Mouse (Mus musculus): ENCODE results near the gene Ebf1. TPM values are rescaled to one million over a fixed set of nuclear protein-coding genes. Genes with fewer than 3 reads are reported as not detected.

Ebf1 gene
- total and polyA plus RNA-seq, 2 experiments from 2014 or later, result 8.1 to 10.4 TPM

DNA sequence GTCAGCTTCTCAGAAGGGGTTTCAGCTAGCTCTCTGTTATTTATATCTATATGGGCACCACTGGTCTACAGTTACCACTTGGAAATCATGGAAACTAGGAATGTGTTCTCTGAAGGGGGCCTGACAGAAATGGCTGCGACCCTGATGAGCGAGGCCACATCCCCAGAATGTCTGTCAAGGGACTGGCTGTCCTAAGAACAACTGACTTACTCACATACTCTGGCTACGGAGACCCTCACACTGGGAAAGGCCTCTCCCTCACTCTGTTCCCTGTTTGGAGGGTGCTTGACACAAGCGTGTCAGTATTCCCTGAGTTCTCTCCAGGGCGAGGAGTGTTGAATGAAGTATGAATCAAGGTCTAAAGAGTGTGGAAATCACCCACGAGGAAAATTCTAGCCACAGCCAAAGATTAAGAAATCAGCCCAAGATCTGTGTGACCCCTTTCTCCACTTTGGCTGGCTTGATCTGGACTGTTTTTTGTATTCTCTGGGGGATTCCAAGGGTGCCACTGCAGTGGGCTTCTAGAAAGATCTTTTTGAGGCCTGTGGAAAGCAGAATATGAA lies 40.8 kb downstream of the Ebf1 start:
- Histone ChIP-seq H3K4me2 (ENCODE audit: low read depth, low read length) (no peak overlapping the region), H3K27ac (ENCODE audit: low read depth) (no peak overlapping the region), H3K27me3 (ENCODE audit: control insufficient read depth, insufficient read depth, low read length) (no peaks in the 10 kb centered on the region), H3K36me3 (replicated peaks; ENCODE audit: control insufficient read depth, insufficient read depth, low read length) (no peaks in the 10 kb centered on the region), H3K9ac (replicated peaks; ENCODE audit: low read depth, low read length) (no peak overlapping the region), H3K4me1 (ENCODE audit: control insufficient read depth, insufficient read depth) (no peaks in the 10 kb centered on the region), H3K9me3 (replicated peaks; ENCODE audit: control insufficient read depth, low read length) (no peaks in the 10 kb centered on the region), H3K4me3 (ENCODE audit: low read depth, low read length) (no peak overlapping the region)
- no peak for ATAC-seq (ENCODE audit: insufficient read depth, low read depth)
- TF ChIP-seq EP300 (IDR thresholded peaks at IDR 0.05; ENCODE audit: low read depth), result no peak
- no peak for TF ChIP-seq CTCF (IDR thresholded peaks at IDR 0.05; ENCODE audit: low read depth)
- WGBS, result 33% methylated on average over 6 of the region's 6 CpGs
- DNase-seq (ENCODE audit: low spot score), result no peak

DNA sequence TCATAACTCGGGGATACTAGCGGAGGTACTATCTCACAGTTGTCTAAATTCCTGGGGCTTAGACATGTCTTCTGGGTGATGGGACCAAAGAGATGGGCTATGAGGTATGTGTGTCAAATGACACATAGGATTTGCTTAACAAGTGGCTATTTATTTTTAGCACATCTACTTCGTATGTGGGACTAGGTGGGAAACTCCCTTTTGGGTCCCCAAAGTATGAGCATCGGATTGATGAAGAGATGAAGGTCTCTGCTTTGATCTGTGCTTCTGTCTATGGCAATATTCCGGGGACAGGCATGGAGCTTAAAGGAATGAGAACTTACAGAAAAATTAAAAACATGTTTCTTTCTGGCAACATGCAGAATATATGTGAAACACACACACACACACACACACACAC lies 44.8 kb downstream of the Ebf1 start:
- TF ChIP-seq EP300 (IDR thresholded peaks at IDR 0.05; ENCODE audit: low read depth), result no peak
- TF ChIP-seq CTCF (IDR thresholded peaks at IDR 0.05; ENCODE audit: low read depth), result no peak
- Histone ChIP-seq H3K9ac (replicated peaks; ENCODE audit: low read depth, low read length) (no peak overlapping the region), H3K9me3 (replicated peaks; ENCODE audit: control insufficient read depth, low read length) (no peaks in the 10 kb centered on the region), H3K36me3 (replicated peaks; ENCODE audit: control insufficient read depth, insufficient read depth, low read length) (no peaks in the 10 kb centered on the region), H3K4me1 (ENCODE audit: control insufficient read depth, insufficient read depth) (no peaks in the 10 kb centered on the region), H3K27ac (ENCODE audit: low read depth) (no peak overlapping the region), H3K4me2 (ENCODE audit: low read depth, low read length) (no peak overlapping the region), H3K27me3 (ENCODE audit: control insufficient read depth, insufficient read depth, low read length) (no peaks in the 10 kb centered on the region), H3K4me3 (ENCODE audit: low read depth, low read length) (no peak overlapping the region)
- DNase-seq (ENCODE audit: low spot score) (no peak), ATAC-seq (ENCODE audit: insufficient read depth, low read depth) (no peak)
- 67% methylated on average over 5 of the region's 5 CpGs for WGBS

DNA sequence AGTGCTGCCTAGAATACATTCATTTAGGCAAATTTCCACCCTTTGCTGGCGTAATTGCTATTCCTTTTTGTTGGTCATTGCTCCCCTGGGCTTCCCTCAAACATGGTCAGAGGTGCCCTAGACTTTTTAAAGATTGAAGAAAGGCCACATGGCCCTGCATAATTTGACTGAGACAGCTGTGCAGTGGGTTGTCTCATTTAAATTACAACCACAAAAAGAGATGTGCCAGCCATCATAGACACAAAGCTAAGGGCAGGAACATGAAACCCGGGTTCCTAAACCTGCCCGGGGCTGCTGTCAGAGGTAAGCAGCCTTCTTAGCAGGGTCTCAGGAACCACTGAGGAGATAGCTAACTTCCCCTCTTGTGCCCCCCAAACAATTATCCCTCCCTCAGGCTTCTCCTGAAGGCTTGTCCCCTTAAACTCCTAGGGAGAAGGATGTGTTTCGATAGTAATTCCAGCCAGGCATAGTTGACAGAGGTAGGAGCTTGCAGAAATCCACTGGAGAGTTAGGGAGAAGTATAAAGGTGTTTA lies 46.6 kb downstream of the Ebf1 start:
- Histone ChIP-seq H3K4me3 (ENCODE audit: low read depth, low read length) (no peak overlapping the region), H3K4me2 (ENCODE audit: low read depth, low read length) (no peak overlapping the region), H3K27me3 (ENCODE audit: control insufficient read depth, insufficient read depth, low read length) (no peaks in the 10 kb centered on the region), H3K36me3 (replicated peaks; ENCODE audit: control insufficient read depth, insufficient read depth, low read length) (no peaks in the 10 kb centered on the region), H3K4me1 (ENCODE audit: control insufficient read depth, insufficient read depth) (no peaks in the 10 kb centered on the region), H3K9ac (replicated peaks; ENCODE audit: low read depth, low read length) (no peak overlapping the region), H3K9me3 (replicated peaks; ENCODE audit: control insufficient read depth, low read length) (no peaks in the 10 kb centered on the region), H3K27ac (ENCODE audit: low read depth) (no peak overlapping the region)
- 60% methylated on average over 4 of the region's 4 CpGs for WGBS
- no peak for ATAC-seq (ENCODE audit: insufficient read depth, low read depth)
- TF ChIP-seq CTCF (IDR thresholded peaks at IDR 0.05; ENCODE audit: low read depth), result no peak
- TF ChIP-seq EP300 (IDR thresholded peaks at IDR 0.05; ENCODE audit: low read depth), result no peak
- DNase-seq (ENCODE audit: low spot score), result no peak

DNA sequence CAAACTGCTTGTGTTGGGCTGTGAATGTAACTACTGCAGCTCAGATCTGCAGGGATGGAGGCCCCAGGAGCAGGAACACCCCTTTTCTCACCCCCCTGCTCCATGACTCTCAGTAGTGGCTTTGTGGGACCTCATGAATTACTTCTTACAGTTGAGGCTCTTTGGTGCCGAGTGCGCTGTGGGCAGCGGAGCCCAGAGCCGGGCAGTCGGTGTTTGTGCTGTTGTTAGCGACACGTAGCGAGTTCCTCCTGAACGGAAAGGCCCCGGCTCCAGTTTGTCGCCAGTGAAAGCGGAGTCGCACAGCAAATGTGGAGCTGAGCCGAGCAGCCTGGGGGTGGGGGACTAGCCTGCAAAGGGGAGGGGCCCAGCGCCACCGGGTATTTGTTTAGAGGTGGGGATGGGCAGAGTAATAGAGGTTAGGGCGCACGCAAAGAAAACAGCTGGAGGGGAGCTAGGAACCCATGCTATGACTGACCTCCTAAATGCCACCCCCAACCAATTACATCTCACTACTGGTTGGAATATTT lies 48.1 kb downstream of the Ebf1 start:
- H3K27me3 ChIP-seq (ENCODE audit: control insufficient read depth, insufficient read depth, low read length), result no peaks in the 10 kb centered on the region
- DNase-seq (ENCODE audit: low spot score) (peak; percentile 30), ATAC-seq (ENCODE audit: insufficient read depth, low read depth) (peak; percentile 60)
- H3K27ac ChIP-seq (ENCODE audit: low read depth), result peak overlapping the region; percentile 79
- no peaks in the 10 kb centered on the region for H3K9me3 ChIP-seq (replicated peaks; ENCODE audit: control insufficient read depth, low read length)
- H3K36me3 ChIP-seq (replicated peaks; ENCODE audit: control insufficient read depth, insufficient read depth, low read length), result no peaks in the 10 kb centered on the region
- TF ChIP-seq CTCF (IDR thresholded peaks at IDR 0.05; ENCODE audit: low read depth) (no peak), EP300 (IDR thresholded peaks at IDR 0.05; ENCODE audit: low read depth) (no peak)
- no peaks in the 10 kb centered on the region for H3K4me1 ChIP-seq (ENCODE audit: control insufficient read depth, insufficient read depth)
- H3K4me3 ChIP-seq (ENCODE audit: low read depth, low read length), result peak overlapping the region; percentile 36
- H3K9ac ChIP-seq (replicated peaks; ENCODE audit: low read depth, low read length), result peak overlapping the region; percentile 36; the same call in 1 of the 2 replicates
- 7% methylated on average over 18 of the region's 18 CpGs for WGBS
- H3K4me2 ChIP-seq (ENCODE audit: low read depth, low read length), result peak overlapping the region; percentile 59

DNA sequence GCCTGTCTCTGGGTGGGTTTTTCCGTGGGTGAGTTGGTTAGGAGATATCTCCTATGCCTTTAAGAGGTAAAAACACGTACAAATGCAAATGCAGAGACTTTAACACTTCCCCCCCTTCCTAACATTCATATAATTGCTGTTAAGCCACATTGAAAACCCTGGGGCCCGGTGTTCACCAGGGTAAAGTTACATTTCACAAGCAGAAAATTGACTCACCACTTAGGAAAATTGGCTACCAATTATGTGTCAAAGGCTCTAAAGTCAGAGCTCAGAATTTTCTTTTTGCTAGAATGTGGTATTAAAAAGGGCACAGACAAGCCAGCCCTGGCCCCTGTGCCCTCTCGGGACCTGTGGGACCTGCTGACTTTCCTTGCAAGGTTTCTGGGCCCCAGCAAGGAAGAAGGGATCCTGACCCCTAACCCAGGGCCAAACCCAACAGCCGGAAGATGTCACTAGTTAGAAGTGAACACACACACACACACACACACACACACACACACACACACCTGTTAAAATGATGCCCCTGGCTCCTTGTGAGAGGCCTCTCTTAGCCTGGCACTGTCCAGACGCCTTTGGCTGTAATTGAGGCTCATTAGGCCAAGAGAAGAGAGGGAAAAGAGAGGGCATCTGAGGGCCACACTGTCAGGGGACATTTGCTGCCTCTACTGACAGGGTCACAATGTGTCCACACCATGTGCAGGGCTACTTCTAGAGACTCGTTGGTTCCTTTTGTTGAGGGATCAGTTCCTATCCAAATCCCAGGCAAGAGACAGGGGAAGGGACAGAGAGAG lies 48.8 kb downstream of the Ebf1 start:
- Histone ChIP-seq H3K4me3 (ENCODE audit: low read depth, low read length) (peak overlapping the region; percentile 36; the same call in 1 of the 2 replicates), H3K36me3 (replicated peaks; ENCODE audit: control insufficient read depth, insufficient read depth, low read length) (no peaks in the 10 kb centered on the region), H3K27ac (ENCODE audit: low read depth) (peak overlapping the region; percentile 79), H3K4me2 (ENCODE audit: low read depth, low read length) (peak overlapping the region; percentile 59), H3K9me3 (replicated peaks; ENCODE audit: control insufficient read depth, low read length) (no peaks in the 10 kb centered on the region), H3K27me3 (ENCODE audit: control insufficient read depth, insufficient read depth, low read length) (no peaks in the 10 kb centered on the region), H3K9ac (replicated peaks; ENCODE audit: low read depth, low read length) (peak overlapping the region; percentile 36; the same call in 1 of the 2 replicates), H3K4me1 (ENCODE audit: control insufficient read depth, insufficient read depth) (no peaks in the 10 kb centered on the region)
- DNase-seq (ENCODE audit: low spot score) (no peak), ATAC-seq (ENCODE audit: insufficient read depth, low read depth) (no peak)
- WGBS, result 71% methylated on average over 7 of the region's 7 CpGs
- TF ChIP-seq EP300 (IDR thresholded peaks at IDR 0.05; ENCODE audit: low read depth) (no peak), CTCF (IDR thresholded peaks at IDR 0.05; ENCODE audit: low read depth) (no peak)
